Comparison of ENCODE assay signal across 8 mouse cellular contexts in the genomic region with DNA sequence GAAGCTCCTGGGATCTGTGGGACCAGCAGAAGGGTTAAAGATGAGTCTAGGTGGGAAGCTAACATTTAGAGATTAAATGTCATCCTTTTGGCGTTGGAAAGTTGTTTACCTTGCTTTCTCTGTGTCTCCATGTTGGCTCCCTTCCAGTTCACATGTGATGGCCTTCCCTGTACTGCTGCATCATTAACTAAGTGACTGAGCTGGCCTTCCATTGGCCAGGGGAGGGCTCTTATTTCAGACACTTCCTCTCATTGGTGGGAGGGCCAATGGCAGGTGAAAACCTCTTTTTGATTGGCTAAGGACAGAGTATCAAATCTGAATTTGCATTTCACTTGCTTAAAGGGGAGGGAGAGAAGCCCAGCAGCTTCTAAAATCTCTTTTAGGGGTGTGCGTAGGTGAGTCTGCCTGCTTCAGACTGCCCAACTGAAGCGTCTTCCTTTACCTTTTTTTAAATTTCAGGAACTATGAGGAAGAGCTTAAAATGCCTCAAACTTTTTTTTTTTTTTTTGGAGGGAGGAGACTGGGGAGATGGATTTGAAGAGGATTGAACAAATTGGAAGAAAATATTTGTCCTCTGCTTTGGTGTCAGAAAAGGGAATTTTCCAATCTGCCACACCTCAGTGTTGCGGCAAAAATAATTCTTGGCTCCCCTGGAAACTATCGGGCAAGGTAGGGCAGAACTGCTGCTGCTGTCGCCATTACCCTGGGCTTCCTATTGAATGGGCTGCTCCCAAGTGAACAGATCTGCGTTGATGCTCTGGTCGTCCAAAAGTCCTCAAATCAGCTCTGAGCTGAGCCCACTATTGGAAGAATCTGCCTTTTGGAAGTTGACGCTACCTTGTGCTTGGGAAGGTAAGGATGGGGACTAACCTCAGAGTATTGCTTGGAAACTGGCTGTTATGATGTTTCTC.
DNase-seq lines count a peak whose midpoint lies in the region; ATAC-seq lines count a peak whose summit lies in the region.

No protein-coding gene starts in this region.

- 0 out of 2 replicates have a peak, but pooled peaks have one; percentile 64 for ATAC-seq in neural tube, embryonic 11.5 days (ENCODE audit: insufficient read depth, low FRiP score, low TSS enrichment)
- peak; percentile 55 for ATAC-seq in liver, embryonic 16.5 days (ENCODE audit: low read depth)
- ATAC-seq in inflammation-experienced regulatory T-cells, adult 6 months: no peak

- no peaks in the 10 kb centered on the region for H3K27me3 ChIP-seq in neural tube, embryonic 11.5 days (ENCODE audit: control insufficient read depth, insufficient read depth, low read length)
- H3K27me3 ChIP-seq in liver, embryonic 16.5 days (ENCODE audit: control insufficient read depth, insufficient read depth, low read depth, low read length): no peaks in the 10 kb centered on the region

- no peak overlapping the region for H3K4me3 ChIP-seq in neural tube, embryonic 11.5 days (ENCODE audit: low read depth, low read length)
- H3K4me3 ChIP-seq in liver, embryonic 16.5 days (ENCODE audit: low read depth, low read length): no peak overlapping the region

- no peak overlapping the region for H3K9ac ChIP-seq in neural tube, embryonic 11.5 days (ENCODE audit: low read length)
- no peak overlapping the region for H3K9ac ChIP-seq in liver, embryonic 16.5 days (ENCODE audit: low read depth, low read length)

- no peak for DNase-seq in neural tube, embryonic 11.5 days (ENCODE audit: low spot score)
- no peak for DNase-seq in neural tube, embryonic 10.5 days (ENCODE audit: extremely low spot score, low spot score)
- peak; percentile 95 for DNase-seq in cerebellum, adult 11-12 months
- DNase-seq in heart, adult 8-10 months (ENCODE audit: low spot score): peak; percentile 93
- peak; percentile 57 to 64 for DNase-seq in kidney, postnatal 4 days
- peak; percentile 30 for DNase-seq in retina, postnatal 7 days (ENCODE audit: low read depth, low spot score)

- H3K4me1 ChIP-seq in neural tube, embryonic 11.5 days (ENCODE audit: control insufficient read depth, insufficient read depth, low read length): no peaks in the 10 kb centered on the region
- no peaks in the 10 kb centered on the region for H3K4me1 ChIP-seq in liver, embryonic 16.5 days (ENCODE audit: control insufficient read depth, low read depth, low read length)

- WGBS in neural tube, embryonic 11.5 days: 91% methylated on average over 9 of the region's 9 CpGs
- 73% methylated on average over 9 of the region's 9 CpGs for WGBS in liver, embryonic 16.5 days (ENCODE audit: insufficient replicate concordance)

- H3K27ac ChIP-seq in neural tube, embryonic 11.5 days (ENCODE audit: low read depth, low read length): no peak overlapping the region
- H3K27ac ChIP-seq in liver, embryonic 16.5 days (ENCODE audit: low read length): no peak overlapping the region

- no peak overlapping the region for H3K4me2 ChIP-seq in neural tube, embryonic 11.5 days (ENCODE audit: low read depth)
- no peak overlapping the region for H3K4me2 ChIP-seq in liver, embryonic 16.5 days (ENCODE audit: low read depth, low read length)

- H3K36me3 ChIP-seq in neural tube, embryonic 11.5 days (ENCODE audit: control insufficient read depth, insufficient read depth, low read length): no peaks in the 10 kb centered on the region
- no peaks in the 10 kb centered on the region for H3K36me3 ChIP-seq in liver, embryonic 16.5 days (ENCODE audit: control insufficient read depth, insufficient read depth)

- no peaks in the 10 kb centered on the region for H3K9me3 ChIP-seq in neural tube, embryonic 11.5 days (ENCODE audit: control insufficient read depth, low read length)
- H3K9me3 ChIP-seq in liver, embryonic 16.5 days (replicated peaks; ENCODE audit: control insufficient read depth, low read length): no peaks in the 10 kb centered on the region

Comparison
In these comparisons a context has a peak if more than half of its experiments do, and no peak if none do; other contexts are left out.
1. DNase-seq: peak in cerebellum, adult 11-12 months (single experiment), heart, adult 8-10 months (single experiment), kidney, postnatal 4 days (2 of 2) and retina, postnatal 7 days (single experiment); none in neural tube, embryonic 11.5 days (single experiment) and neural tube, embryonic 10.5 days (single experiment).